Mouse (Mus musculus): Measurements from ENCODE around the gene Siah1a. TPM values are rescaled to one million over a fixed set of nuclear protein-coding genes. Genes with fewer than 3 reads are reported as not detected.

Siah1a gene
- polyA plus RNA-seq, 1 experiment, result 11.8 TPM

GRCm38 (mm10) chr8:86730303-86730702 is 15.4 kb downstream of the Siah1a start:
- Histone ChIP-seq H3K4me3 (ENCODE audit: insufficient read depth, low read length) (no peak overlapping the region), H3K4me1 (ENCODE audit: control insufficient read depth, insufficient read depth, low read length) (peaks cover 27% of the 10 kb centered on the region), H3K27ac (ENCODE audit: insufficient read depth, low read depth, low read length) (no peak overlapping the region)
- TF ChIP-seq POLR2A (IDR thresholded peaks at IDR 0.05; ENCODE audit: borderline replicate concordance, low read depth, low read length) (no peak), CTCF (IDR thresholded peaks at IDR 0.05; ENCODE audit: low read depth, low read length) (no peak)

GRCm38 (mm10) chr8:86728224-86728950 is 17.3 kb downstream of the Siah1a start:
- Histone ChIP-seq H3K27ac (ENCODE audit: insufficient read depth, low read depth, low read length) (no peak overlapping the region), H3K4me1 (ENCODE audit: control insufficient read depth, insufficient read depth, low read length) (peaks cover 15% of the 10 kb centered on the region), H3K4me3 (ENCODE audit: insufficient read depth, low read length) (no peak overlapping the region)
- TF ChIP-seq CTCF (IDR thresholded peaks at IDR 0.05; ENCODE audit: low read depth, low read length), result no peak
- no peak for TF ChIP-seq POLR2A (IDR thresholded peaks at IDR 0.05; ENCODE audit: borderline replicate concordance, low read depth, low read length)

- TF ChIP-seq CTCF (IDR thresholded peaks at IDR 0.05; ENCODE audit: low read depth, low read length) (no peak), POLR2A (IDR thresholded peaks at IDR 0.05; ENCODE audit: borderline replicate concordance, low read depth, low read length) (no peak)
- Histone ChIP-seq H3K27ac (ENCODE audit: insufficient read depth, low read depth, low read length) (no peak overlapping the region), H3K4me1 (ENCODE audit: control insufficient read depth, insufficient read depth, low read length) (peaks cover 15% of the 10 kb centered on the region), H3K4me3 (ENCODE audit: insufficient read depth, low read length) (no peak overlapping the region)
These were observed 18.8 kb downstream of the Siah1a start for GRCm38 (mm10) chr8:86726959-86727358.

GRCm38 (mm10) chr8:86721490-86721889 is 24.2 kb downstream of the Siah1a start:
- TF ChIP-seq POLR2A (IDR thresholded peaks at IDR 0.05; ENCODE audit: borderline replicate concordance, low read depth, low read length), result no peak
- Histone ChIP-seq H3K27ac (ENCODE audit: insufficient read depth, low read depth, low read length) (no peak overlapping the region), H3K4me1 (ENCODE audit: control insufficient read depth, insufficient read depth, low read length) (peaks cover 2% of the 10 kb centered on the region; the same call in 1 of the 2 replicates), H3K4me3 (ENCODE audit: insufficient read depth, low read length) (no peak overlapping the region)

GRCm38 (mm10) chr8:86720756-86721459 is 24.8 kb downstream of the Siah1a start:
- Histone ChIP-seq H3K4me1 (ENCODE audit: control insufficient read depth, insufficient read depth, low read length) (peaks cover 2% of the 10 kb centered on the region; the same call in 1 of the 2 replicates), H3K4me3 (ENCODE audit: insufficient read depth, low read length) (no peak overlapping the region), H3K27ac (ENCODE audit: insufficient read depth, low read depth, low read length) (no peak overlapping the region)
- no peak for TF ChIP-seq CTCF (IDR thresholded peaks at IDR 0.05; ENCODE audit: low read depth, low read length)
- no peak for TF ChIP-seq POLR2A (IDR thresholded peaks at IDR 0.05; ENCODE audit: borderline replicate concordance, low read depth, low read length)

- Histone ChIP-seq H3K4me3 (ENCODE audit: insufficient read depth, low read length) (no peak overlapping the region), H3K4me1 (ENCODE audit: control insufficient read depth, insufficient read depth, low read length) (peaks cover 2% of the 10 kb centered on the region; the same call in 1 of the 2 replicates), H3K27ac (ENCODE audit: insufficient read depth, low read depth, low read length) (no peak overlapping the region)
- TF ChIP-seq POLR2A (IDR thresholded peaks at IDR 0.05; ENCODE audit: borderline replicate concordance, low read depth, low read length) (no peak), CTCF (IDR thresholded peaks at IDR 0.05; ENCODE audit: low read depth, low read length) (no peak)
These were observed 26.4 kb downstream of the Siah1a start for GRCm38 (mm10) chr8:86719368-86719767.

GRCm38 (mm10) chr8:86718332-86718994 is 27.3 kb downstream of the Siah1a start:
- no peak for TF ChIP-seq CTCF (IDR thresholded peaks at IDR 0.05; ENCODE audit: low read depth, low read length)
- TF ChIP-seq POLR2A (IDR thresholded peaks at IDR 0.05; ENCODE audit: borderline replicate concordance, low read depth, low read length), result no peak
- H3K4me1 ChIP-seq (ENCODE audit: control insufficient read depth, insufficient read depth, low read length), result peaks cover 2% of the 10 kb centered on the region; the same call in 1 of the 2 replicates
- no peak overlapping the region for H3K27ac ChIP-seq (ENCODE audit: insufficient read depth, low read depth, low read length)
- no peak overlapping the region for H3K4me3 ChIP-seq (ENCODE audit: insufficient read depth, low read length)

GRCm38 (mm10) chr8:86713407-86714188 is 32.1 kb downstream of the Siah1a start:
- Histone ChIP-seq H3K4me3 (ENCODE audit: insufficient read depth, low read length) (no peak overlapping the region), H3K4me1 (ENCODE audit: control insufficient read depth, insufficient read depth, low read length) (no peaks in the 10 kb centered on the region), H3K27ac (ENCODE audit: insufficient read depth, low read depth, low read length) (no peak overlapping the region)
- no peak for TF ChIP-seq CTCF (IDR thresholded peaks at IDR 0.05; ENCODE audit: low read depth, low read length)
- TF ChIP-seq POLR2A (IDR thresholded peaks at IDR 0.05; ENCODE audit: borderline replicate concordance, low read depth, low read length), result no peak

- no peak for TF ChIP-seq CTCF (IDR thresholded peaks at IDR 0.05; ENCODE audit: low read depth, low read length)
- TF ChIP-seq POLR2A (IDR thresholded peaks at IDR 0.05; ENCODE audit: borderline replicate concordance, low read depth, low read length), result no peak
- H3K27ac ChIP-seq (ENCODE audit: insufficient read depth, low read depth, low read length), result no peak overlapping the region
- H3K4me1 ChIP-seq (ENCODE audit: control insufficient read depth, insufficient read depth, low read length), result peaks cover 4% of the 10 kb centered on the region
- no peak overlapping the region for H3K4me3 ChIP-seq (ENCODE audit: insufficient read depth, low read length)
These were observed 33.1 kb downstream of the Siah1a start for GRCm38 (mm10) chr8:86712594-86712993.

All from bone marrow macrophage, adult 2 months (primary cell).